Mouse (Mus musculus) retina, postnatal 1 day (tissue): ENCODE data around the gene Ric3.
A peak's percentile ranks its signal among the peaks of the same experiment; 100 is the strongest.
"Not testable (repeated sequence)": the region's sequence is repeated elsewhere in the genome, so short reads cannot be mapped to it uniquely, and the experiment has no call there.

Experiments
- DNase-seq: peaks from one replicate; pipeline ENCODE4 v3.0.0-alpha.2; 2012

Gene Ric3

GRCm38 (mm10) chr7:109083113-109083812, at the start of gene Ric3:
Gene Ric3 (minus strand): TSS chr7:109083331.
- DNase-seq: peak; percentile 87

GRCm38 (mm10) chr7:109131565-109131964, 48.4 kb upstream of the Ric3 start:
- no peak for DNase-seq

GRCm38 (mm10) chr7:109129946-109130686, 47.0 kb upstream of the Ric3 start:
- DNase-seq: peak; percentile 39

GRCm38 (mm10) chr7:109129442-109129841, 46.3 kb upstream of the Ric3 start:
- peak; percentile 35 for DNase-seq

- DNase-seq: peak; percentile 79
Observed at GRCm38 (mm10) chr7:109115929-109116328, 32.8 kb upstream of the Ric3 start.

- DNase-seq: not testable (repeated sequence)
Observed at GRCm38 (mm10) chr7:109115488-109115887, 32.4 kb upstream of the Ric3 start.

- peak; percentile 92 for DNase-seq
Observed at GRCm38 (mm10) chr7:109114950-109115349, 31.8 kb upstream of the Ric3 start.

- no peak for DNase-seq
Observed at GRCm38 (mm10) chr7:109111000-109111399, 27.9 kb upstream of the Ric3 start.

- DNase-seq: no peak
Observed at GRCm38 (mm10) chr7:109104894-109105293, 21.8 kb upstream of the Ric3 start.

- DNase-seq: no peak
Observed at GRCm38 (mm10) chr7:109101167-109101566, 18.0 kb upstream of the Ric3 start.

- DNase-seq: peak; percentile 80
Observed at GRCm38 (mm10) chr7:109098145-109099018, 15.3 kb upstream of the Ric3 start.

- DNase-seq: no peak
Observed at GRCm38 (mm10) chr7:109097203-109097602, 14.1 kb upstream of the Ric3 start.

- no peak for DNase-seq
Observed at GRCm38 (mm10) chr7:109096618-109097017, 13.5 kb upstream of the Ric3 start.

- DNase-seq: no peak
Observed at GRCm38 (mm10) chr7:109094294-109094693, 11.2 kb upstream of the Ric3 start.

GRCm38 (mm10) chr7:109091316-109091715, 8.2 kb upstream of the Ric3 start:
- not testable (repeated sequence) for DNase-seq

- no peak for DNase-seq
Observed at GRCm38 (mm10) chr7:109086946-109087345, 3.8 kb upstream of the Ric3 start.

GRCm38 (mm10) chr7:109083813-109084184, 668 bp upstream of the Ric3 start:
- no peak for DNase-seq

GRCm38 (mm10) chr7:109082269-109083112, 640 bp downstream of the Ric3 start:
- peak; percentile 62 for DNase-seq

GRCm38 (mm10) chr7:109072326-109072725, 10.8 kb downstream of the Ric3 start:
- no peak for DNase-seq

- DNase-seq: no peak
Observed at GRCm38 (mm10) chr7:109069641-109070040, 13.5 kb downstream of the Ric3 start.

GRCm38 (mm10) chr7:109059536-109059935, 23.6 kb downstream of the Ric3 start:
- no peak for DNase-seq

GRCm38 (mm10) chr7:109050831-109051230, 32.3 kb downstream of the Ric3 start:
- DNase-seq: no peak
